Mouse (Mus musculus): ENCODE data around the gene Prex1.

The Prex1 gene

GRCm38 (mm10) chr2:166632571-166633361 is 80.9 kb downstream of the Prex1 start:
- DNase-seq (ENCODE audit: low spot score) = no peak

- no peak for DNase-seq (ENCODE audit: low spot score)
Measured at GRCm38 (mm10) chr2:166631621-166632171, 81.9 kb downstream of the Prex1 start.

GRCm38 (mm10) chr2:166631189-166631588 is 82.4 kb downstream of the Prex1 start:
- no peak for DNase-seq (ENCODE audit: low spot score)

- no peak for DNase-seq (ENCODE audit: low spot score)
Measured at GRCm38 (mm10) chr2:166629941-166630674, 83.5 kb downstream of the Prex1 start.

GRCm38 (mm10) chr2:166627578-166627977 is 86.1 kb downstream of the Prex1 start:
- no peak for DNase-seq (ENCODE audit: low spot score)

- no peak for DNase-seq (ENCODE audit: low spot score)
Measured at GRCm38 (mm10) chr2:166625219-166625618, 88.4 kb downstream of the Prex1 start.

GRCm38 (mm10) chr2:166623081-166623567 is 90.5 kb downstream of the Prex1 start:
- DNase-seq (ENCODE audit: low spot score) = no peak

- no peak for DNase-seq (ENCODE audit: low spot score)
Measured at GRCm38 (mm10) chr2:166622590-166622989, 91.0 kb downstream of the Prex1 start.

- no peak for DNase-seq (ENCODE audit: low spot score)
Measured at GRCm38 (mm10) chr2:166622079-166622478, 91.6 kb downstream of the Prex1 start.

- no peak for DNase-seq (ENCODE audit: low spot score)
Measured at GRCm38 (mm10) chr2:166620529-166621466, 92.8 kb downstream of the Prex1 start.

- no peak for DNase-seq (ENCODE audit: low spot score)
Measured at GRCm38 (mm10) chr2:166619906-166620490, 93.6 kb downstream of the Prex1 start.

GRCm38 (mm10) chr2:166619270-166619669 is 94.4 kb downstream of the Prex1 start:
- no peak for DNase-seq (ENCODE audit: low spot score)

GRCm38 (mm10) chr2:166617706-166618105 is 95.9 kb downstream of the Prex1 start:
- no peak for DNase-seq (ENCODE audit: low spot score)

- no peak for DNase-seq (ENCODE audit: low spot score)
Measured at GRCm38 (mm10) chr2:166615338-166616075, 98.1 kb downstream of the Prex1 start.

GRCm38 (mm10) chr2:166610271-166610670 is 103.4 kb downstream of the Prex1 start:
- no peak for DNase-seq (ENCODE audit: low spot score)

GRCm38 (mm10) chr2:166608509-166608908 is 105.1 kb downstream of the Prex1 start:
- no peak for DNase-seq (ENCODE audit: low spot score)

GRCm38 (mm10) chr2:166606481-166607245 is 107.0 kb downstream of the Prex1 start:
- no peak for DNase-seq (ENCODE audit: low spot score)

- no peak for DNase-seq (ENCODE audit: low spot score)
Measured at GRCm38 (mm10) chr2:166606053-166606452, 107.6 kb downstream of the Prex1 start.

GRCm38 (mm10) chr2:166605164-166605831 is 108.3 kb downstream of the Prex1 start:
- no peak for DNase-seq (ENCODE audit: low spot score)

Data from urinary bladder, postnatal 14 days (tissue).